Mouse (Mus musculus) layer of hippocampus, adult 2 months (tissue): Measurements from ENCODE around the gene Fam216a. TPM values are rescaled to one million over a fixed set of nuclear protein-coding genes. Genes with fewer than 3 reads are reported as not detected.
"Not testable (repeated sequence)": the region's sequence is repeated elsewhere in the genome, so short reads cannot be mapped to it uniquely, and the experiment has no call there.

Experiments
- DNase-seq, 2 experiments: peaks; one replicate each; pipeline ENCODE4 v3.0.0; 2022; ENCODE audit warnings: low spot score in 2 of 2
- H3K27ac ChIP-seq: fragments of 200-600 bp; 2 replicates; pipeline ENCODE4 v1.8.1; 2022
- H3K4me3 ChIP-seq: fragments of 200-600 bp; 2 replicates; pipeline ENCODE4 v1.8.1; 2022; ENCODE audit warnings: mild to moderate bottlenecking
- CTCF ChIP-seq: fragments of 200-600 bp; conservative IDR thresholded peaks from 2 replicates; pipeline ENCODE4 v1.8.1; 2022; ENCODE audit warnings: antibody characterized with exemption, mild to moderate bottlenecking, moderate library complexity
- total RNA-seq, 2 experiments: library from RNA; stranded (reverse); gene quantifications; 2 replicates each; pipeline ENCODE4 v1.2.3; 2021

Gene Fam216a
- total RNA-seq, 2 experiments from 2014 or later: 74.2 to 78.0 TPM

- Histone ChIP-seq H3K27ac (peak overlapping the region; percentile 36), H3K4me3 (no peak overlapping the region)
- TF ChIP-seq CTCF: no peak
- no peak for DNase-seq
These were observed 44.9 kb downstream of the Fam216a start for GRCm38 (mm10) chr5:122327283-122327682.

- no peak for DNase-seq
- H3K27ac ChIP-seq: peak overlapping the region; percentile 88
- no peak for TF ChIP-seq CTCF
- no peak overlapping the region; the same call in 1 of the 2 replicates for H3K4me3 ChIP-seq
These were observed 46.7 kb downstream of the Fam216a start for GRCm38 (mm10) chr5:122325477-122325876.

GRCm38 (mm10) chr5:122324608-122325431 lies 47.3 kb downstream of the Fam216a start:
- Histone ChIP-seq H3K27ac (peak overlapping the region; percentile 88), H3K4me3 (peak overlapping the region; percentile 8; the same call in 1 of the 2 replicates)
- DNase-seq: peak; percentile 65 to 81
- peak; percentile 50 for TF ChIP-seq CTCF

GRCm38 (mm10) chr5:122323523-122323922 lies 48.6 kb downstream of the Fam216a start:
- Histone ChIP-seq H3K4me3 (no peak overlapping the region), H3K27ac (no peak overlapping the region)
- no peak for TF ChIP-seq CTCF
- no peak for DNase-seq

- TF ChIP-seq CTCF: no peak
- peak overlapping the region; percentile 78 for H3K27ac ChIP-seq
- no peak overlapping the region for H3K4me3 ChIP-seq
- DNase-seq: no peak
These were observed 51.9 kb downstream of the Fam216a start for GRCm38 (mm10) chr5:122320205-122320781.

GRCm38 (mm10) chr5:122319474-122320204 lies 52.5 kb downstream of the Fam216a start:
- no peak for DNase-seq
- TF ChIP-seq CTCF: no peak
- Histone ChIP-seq H3K27ac (peak overlapping the region; percentile 78), H3K4me3 (no peak overlapping the region)

- DNase-seq, H3K4me3 ChIP-seq: not testable (repeated sequence)
- peak overlapping the region; percentile 78 for H3K27ac ChIP-seq
These were observed 53.2 kb downstream of the Fam216a start for GRCm38 (mm10) chr5:122318976-122319375.

GRCm38 (mm10) chr5:122318100-122318499 lies 54.1 kb downstream of the Fam216a start:
- DNase-seq: no peak
- peak overlapping the region; percentile 56; the same call in 1 of the 2 replicates for H3K27ac ChIP-seq
- H3K4me3 ChIP-seq: no peak overlapping the region
- TF ChIP-seq CTCF: peak; percentile 69

GRCm38 (mm10) chr5:122317329-122318045 lies 54.7 kb downstream of the Fam216a start:
- peak overlapping the region; percentile 56; the same call in 1 of the 2 replicates for H3K27ac ChIP-seq
- DNase-seq: no peak
- TF ChIP-seq CTCF: no peak
- H3K4me3 ChIP-seq: no peak overlapping the region

GRCm38 (mm10) chr5:122314966-122315667 lies 57.0 kb downstream of the Fam216a start:
- Histone ChIP-seq H3K27ac (peak overlapping the region; percentile 83), H3K4me3 (no peak overlapping the region)
- TF ChIP-seq CTCF: peak; percentile 52
- DNase-seq: peak; percentile 85 to 88

Other genes with a start within 250 kb of the Fam216a start
- gene Ccdc63, start 231.5 kb downstream of the Fam216a start, total RNA-seq: 1 to 10 TPM in 1 of 2 experiments, under 1 TPM in 1; 0.39 to 1.2 TPM
- gene Ppp1cc, start 214.1 kb downstream of the Fam216a start, total RNA-seq: 100 to 1,000 TPM; 223 to 228 TPM
- gene Hvcn1, start 165.6 kb downstream of the Fam216a start, total RNA-seq: 1 to 10 TPM; 2.6 to 3.0 TPM
- gene Tctn1, start 107.9 kb downstream of the Fam216a start, total RNA-seq: 10 to 100 TPM; 15.2 TPM
- gene Pptc7, start 88.0 kb downstream of the Fam216a start, total RNA-seq: 10 to 100 TPM; 39.8 to 41.1 TPM
- gene Rad9b, start 18.1 kb downstream of the Fam216a start, total RNA-seq: 1 to 10 TPM; 5.1 to 5.9 TPM
- gene Vps29, start 18.0 kb downstream of the Fam216a start, total RNA-seq: 100 to 1,000 TPM; 173 to 186 TPM
- 10 to 100 TPM; 30.0 to 32.3 TPM for gene Gpn3, start 488 bp downstream of the Fam216a start, total RNA-seq
- gene Arpc3, start 19.5 kb upstream of the Fam216a start, total RNA-seq: 100 to 1,000 TPM; 261 to 275 TPM
- 10 to 100 TPM; 32.9 to 33.2 TPM for gene Anapc7, start 49.3 kb upstream of the Fam216a start, total RNA-seq
- gene Atp2a2, start 129.9 kb upstream of the Fam216a start, total RNA-seq: 100 to 1,000 TPM; 588 to 630 TPM
- 10 to 100 TPM; 36.0 to 38.4 TPM for gene Ift81, start 242.2 kb upstream of the Fam216a start, total RNA-seq